Mouse (Mus musculus) lung, embryonic 14.5 days (tissue): ENCODE data around the gene Lhpp. TPM values are rescaled to one million over a fixed set of nuclear protein-coding genes. Genes with fewer than 3 reads are reported as not detected.
A peak's percentile ranks its signal among the peaks of the same experiment; 100 is the strongest.

Experiments used
- ATAC-seq: fragments of 200-750 bp; cut with Nextera tagmentation; 2 replicates; pipeline ENCODE4 v1.8.0; 2017; ENCODE audit warnings: mild to moderate bottlenecking, moderate TSS enrichment, moderate library complexity; ENCODE audit not compliant: insufficient read depth
- DNase-seq: peaks from one replicate; pipeline ENCODE4 v3.0.0-alpha.2; 2015
- H3K27ac ChIP-seq: fragments of 300-500 bp; sonication (generic); 2 replicates; pipeline ENCODE4 v1.5.1; 2014; ENCODE audit warnings: low read depth, mild to moderate bottlenecking, moderate library complexity
- H3K27me3 ChIP-seq: fragments of 300-500 bp; sonication (generic); 2 replicates; pipeline ENCODE4 v1.6.1; 2014; ENCODE audit warnings: low read length, control low read depth; ENCODE audit not compliant: insufficient read depth
- H3K36me3 ChIP-seq: fragments of 300-500 bp; sonication (generic); 2 replicates; pipeline ENCODE4 v1.6.1; 2014; ENCODE audit warnings: control low read depth; ENCODE audit not compliant: insufficient read depth
- H3K4me1 ChIP-seq: fragments of 300-500 bp; sonication (generic); 2 replicates; pipeline ENCODE4 v1.6.1; 2014; ENCODE audit warnings: antibody characterized with exemption, control low read depth; ENCODE audit not compliant: insufficient read depth
- H3K4me2 ChIP-seq: fragments of 300-500 bp; sonication (generic); 2 replicates; pipeline ENCODE4 v1.6.1; 2014; ENCODE audit warnings: mild to moderate bottlenecking
- H3K4me3 ChIP-seq: fragments of 300-500 bp; sonication (generic); 2 replicates; pipeline ENCODE4 v1.5.1; 2014; ENCODE audit warnings: low read depth, low read length
- H3K9ac ChIP-seq: fragments of 300-500 bp; sonication (generic); 2 replicates; pipeline ENCODE4 v1.6.1; 2014
- H3K9me3 ChIP-seq: fragments of 300-500 bp; sonication (generic); 2 replicates; pipeline ENCODE4 v1.6.1; 2016; ENCODE audit warnings: low read depth, low read length, control low read depth
- CTCF ChIP-seq: IDR thresholded peaks from 2 replicates; pipeline ENCODE4 v1.5.1; 2016; ENCODE audit warnings: antibody characterized with exemption, low read depth
- WGBS: fragments of 180-500 bp; shearing (Covaris S2); extraction: QIAGEN DNeasy Blood & Tissue Kit; methylation state at CpG from one replicate; pipeline ENCODE4 v1.1.7; 2014; 5-methylcytosine and 5-hydroxymethylcytosine counted together
- polyA plus RNA-seq: library from polyadenylated mRNA; unstranded; fragments of >200 nt; fragmentation: Nextera tagmentation; extraction: Ambion mirVana; gene quantifications from 2 replicates; pipeline ENCODE4 v1.2.1, GENCODE M21; 2014

The Lhpp gene
- polyA plus RNA-seq, 1 experiment from 2014 or later, result 22.8 TPM

DNA sequence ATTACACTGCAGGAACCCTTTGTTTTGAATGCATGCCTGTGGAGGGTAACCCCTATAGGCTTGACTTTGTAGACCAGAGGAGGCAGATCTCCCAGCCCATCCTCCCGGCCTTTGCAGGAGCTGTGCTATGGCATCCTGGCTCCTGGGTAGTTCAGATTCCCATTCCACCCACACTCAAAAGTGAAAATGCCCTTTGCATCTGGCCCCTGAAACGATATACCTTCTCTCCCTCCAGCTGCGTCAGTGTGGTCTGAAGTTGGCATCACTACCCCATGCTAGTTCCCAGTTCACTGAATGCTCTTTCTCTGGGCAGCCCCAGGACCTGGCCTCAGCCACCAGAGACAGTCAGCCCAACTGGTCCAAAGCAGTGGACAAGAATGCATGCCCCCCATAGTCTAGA lies 91.6 kb downstream of the Lhpp start:
- no peaks in the 10 kb centered on the region for H3K36me3 ChIP-seq
- no peaks in the 10 kb centered on the region for H3K4me1 ChIP-seq
- DNase-seq (no peak), ATAC-seq (no peak)
- no peaks in the 10 kb centered on the region for H3K27me3 ChIP-seq
- no peak for TF ChIP-seq CTCF
- no peaks in the 10 kb centered on the region for H3K9me3 ChIP-seq
- H3K4me3 ChIP-seq, result no peak overlapping the region
- no peak overlapping the region for H3K27ac ChIP-seq
- 86% methylated on average over 3 of the region's 3 CpGs for WGBS
- H3K9ac ChIP-seq, result no peak overlapping the region
- H3K4me2 ChIP-seq, result no peak overlapping the region

DNA sequence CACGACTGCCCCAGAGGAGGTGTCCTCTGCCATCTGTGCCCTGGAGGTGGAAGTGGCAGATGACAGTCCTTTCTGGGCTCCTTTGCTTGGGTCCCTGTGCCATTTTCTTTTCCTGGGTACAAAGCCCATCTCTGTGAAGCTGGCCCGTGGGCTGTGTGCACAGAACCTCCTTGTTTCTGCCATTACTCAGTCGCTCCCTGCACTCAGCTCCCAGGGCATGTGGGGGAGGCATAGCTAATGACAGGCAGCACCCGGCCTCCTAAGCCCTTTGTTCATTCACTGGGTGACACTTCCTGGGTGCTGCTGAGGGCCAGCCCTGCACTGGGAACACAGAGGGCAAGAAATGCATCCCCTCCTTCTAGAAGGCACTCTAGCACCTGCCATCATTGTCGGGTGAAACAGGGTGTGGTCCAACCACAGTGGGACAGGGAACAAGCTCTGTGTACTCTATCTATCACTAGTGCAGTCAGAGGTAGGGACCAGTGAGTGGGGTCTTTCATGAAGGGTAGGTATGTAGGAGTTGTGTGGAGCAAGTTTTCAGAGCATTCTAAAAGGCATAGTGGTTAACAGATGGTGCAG lies 92.1 kb downstream of the Lhpp start:
- no peaks in the 10 kb centered on the region for H3K9me3 ChIP-seq
- no peak overlapping the region for H3K27ac ChIP-seq
- DNase-seq, result no peak
- no peak for TF ChIP-seq CTCF
- H3K27me3 ChIP-seq, result no peaks in the 10 kb centered on the region
- no peak overlapping the region for H3K4me2 ChIP-seq
- H3K4me1 ChIP-seq, result no peaks in the 10 kb centered on the region
- ATAC-seq, result no peak
- 73% methylated on average over 5 of the region's 5 CpGs for WGBS
- no peak overlapping the region for H3K4me3 ChIP-seq
- no peaks in the 10 kb centered on the region for H3K36me3 ChIP-seq
- no peak overlapping the region for H3K9ac ChIP-seq

DNA sequence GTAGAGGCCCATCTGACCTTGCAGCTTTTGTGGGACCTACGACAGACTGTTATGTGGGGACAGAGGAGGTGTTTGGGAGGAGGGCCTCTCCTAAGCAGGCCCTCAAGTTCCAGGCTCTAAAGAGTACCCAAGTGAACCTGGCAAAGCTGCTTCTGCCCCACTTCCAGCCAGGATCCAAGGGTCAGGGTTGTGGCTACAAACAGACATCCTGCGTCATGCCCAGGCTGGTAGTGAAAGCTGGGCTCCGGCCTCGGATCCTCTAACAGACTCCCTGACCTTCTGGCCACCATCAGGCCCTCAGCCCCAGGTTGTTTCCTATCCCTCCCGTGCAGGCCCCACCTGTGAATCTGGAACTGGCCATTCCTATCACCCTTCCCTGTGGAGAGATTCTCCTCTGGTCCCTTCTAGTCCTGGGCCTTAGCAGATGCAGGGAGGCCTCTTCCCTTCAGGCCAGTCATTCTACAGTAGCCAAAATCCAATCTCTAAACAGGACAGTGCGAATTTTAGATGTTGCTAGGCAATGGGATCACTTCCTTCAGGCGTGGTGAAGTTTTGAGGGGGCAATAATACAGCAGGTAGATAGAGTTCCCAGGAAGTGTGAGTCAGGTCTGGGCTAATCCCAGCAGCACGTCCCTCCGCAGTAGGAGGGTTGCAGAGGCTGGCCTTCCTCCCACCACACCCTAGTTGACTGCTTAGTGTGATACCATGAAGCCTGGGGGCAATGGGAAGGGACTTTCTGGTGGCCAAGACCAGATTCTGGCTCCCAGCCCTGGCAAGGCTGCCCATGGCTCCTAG lies 93.3 kb downstream of the Lhpp start:
- no peak overlapping the region for H3K4me2 ChIP-seq
- H3K36me3 ChIP-seq, result no peaks in the 10 kb centered on the region
- no peak for TF ChIP-seq CTCF
- H3K27ac ChIP-seq, result no peak overlapping the region
- no peaks in the 10 kb centered on the region for H3K9me3 ChIP-seq
- no peak for DNase-seq
- WGBS, result 81% methylated on average over 9 of the region's 9 CpGs
- no peaks in the 10 kb centered on the region for H3K4me1 ChIP-seq
- H3K27me3 ChIP-seq, result no peaks in the 10 kb centered on the region
- H3K9ac ChIP-seq, result no peak overlapping the region
- ATAC-seq, result no peak
- H3K4me3 ChIP-seq, result no peak overlapping the region

DNA sequence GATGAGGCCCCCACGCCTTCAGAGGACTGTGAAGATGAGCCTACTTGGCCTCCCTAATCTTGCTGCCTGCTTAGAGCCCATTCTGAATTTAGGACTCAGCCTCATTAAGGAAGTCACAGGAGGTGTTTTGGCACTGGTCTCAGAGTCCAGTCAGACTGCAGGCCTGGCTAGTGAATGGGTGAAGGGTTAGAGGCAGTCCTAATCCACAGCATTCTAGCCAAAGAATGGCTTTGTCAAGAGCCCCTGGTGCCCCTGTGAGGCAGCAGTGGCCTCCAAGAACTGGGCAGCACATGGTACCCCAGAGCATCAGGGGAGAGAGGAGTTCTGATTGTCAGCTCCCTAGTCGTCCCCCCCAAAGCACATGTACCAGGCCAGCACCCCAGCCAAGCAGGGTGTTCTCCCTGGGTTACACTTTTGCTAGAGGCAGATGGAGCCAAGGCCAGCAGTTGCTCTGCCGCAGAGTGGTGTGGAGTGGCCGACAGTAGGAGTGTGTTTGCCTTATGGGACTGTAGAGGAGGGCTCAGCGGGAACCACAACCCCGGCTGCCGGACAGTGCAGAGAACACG lies 94.0 kb downstream of the Lhpp start:
- ATAC-seq (no peak), DNase-seq (no peak)
- H3K4me2 ChIP-seq, result no peak overlapping the region
- no peak overlapping the region for H3K4me3 ChIP-seq
- H3K27ac ChIP-seq, result no peak overlapping the region
- H3K27me3 ChIP-seq, result no peaks in the 10 kb centered on the region
- 79% methylated on average over 8 of the region's 8 CpGs for WGBS
- H3K9me3 ChIP-seq, result no peaks in the 10 kb centered on the region
- H3K4me1 ChIP-seq, result no peaks in the 10 kb centered on the region
- no peak overlapping the region for H3K9ac ChIP-seq
- H3K36me3 ChIP-seq, result no peaks in the 10 kb centered on the region
- no peak for TF ChIP-seq CTCF

GRCm38 (mm10) chr7:132705130-132705529 lies 94.7 kb downstream of the Lhpp start:
- H3K4me2 ChIP-seq, result no peak overlapping the region
- DNase-seq, result no peak
- H3K27ac ChIP-seq, result no peak overlapping the region
- ATAC-seq, result no peak
- TF ChIP-seq CTCF, result peak; percentile 44
- no peaks in the 10 kb centered on the region for H3K4me1 ChIP-seq
- no peaks in the 10 kb centered on the region for H3K9me3 ChIP-seq
- 87% methylated on average over 7 of the region's 7 CpGs for whole genome bisulfite sequencing
- no peaks in the 10 kb centered on the region for H3K27me3 ChIP-seq
- no peaks in the 10 kb centered on the region for H3K36me3 ChIP-seq
- no peak overlapping the region for H3K4me3 ChIP-seq
- no peak overlapping the region for H3K9ac ChIP-seq

DNA sequence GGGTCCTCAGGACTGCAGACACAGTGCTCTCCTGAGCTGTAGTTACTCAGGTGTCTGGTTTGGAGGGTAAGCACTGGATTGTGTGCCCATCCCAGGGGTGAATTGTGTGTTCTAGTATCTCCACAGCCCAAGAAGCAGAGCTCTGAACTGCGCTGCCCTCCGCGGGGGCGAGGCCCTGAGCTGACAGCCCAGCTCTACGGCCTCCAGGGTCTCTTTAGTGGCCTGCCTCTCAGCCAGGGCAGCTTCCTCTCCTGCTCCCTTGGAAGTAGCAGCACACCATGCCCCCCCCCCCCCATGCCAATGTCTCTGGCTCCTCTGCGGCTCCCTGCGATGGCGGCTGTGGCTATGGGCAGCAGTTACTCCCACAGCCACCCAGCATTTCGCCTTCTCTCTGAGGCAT lies 101.1 kb downstream of the Lhpp start:
- H3K27me3 ChIP-seq, result no peaks in the 10 kb centered on the region
- WGBS, result 59% methylated on average over 9 of the region's 9 CpGs
- peak overlapping the region; percentile 30 for H3K4me2 ChIP-seq
- no peak overlapping the region for H3K4me3 ChIP-seq
- peak; percentile 32; the same call in 1 of the 2 replicates for ATAC-seq
- H3K9ac ChIP-seq, result 0 out of 2 replicates have a peak overlapping the region, but pooled peaks have one; percentile 26
- H3K9me3 ChIP-seq, result no peaks in the 10 kb centered on the region
- H3K36me3 ChIP-seq, result peaks cover 6% of the 10 kb centered on the region
- H3K27ac ChIP-seq, result peak overlapping the region; percentile 69; the same call in 1 of the 2 replicates
- H3K4me1 ChIP-seq, result peaks cover 24% of the 10 kb centered on the region
- no peak for TF ChIP-seq CTCF
- no peak for DNase-seq

DNA sequence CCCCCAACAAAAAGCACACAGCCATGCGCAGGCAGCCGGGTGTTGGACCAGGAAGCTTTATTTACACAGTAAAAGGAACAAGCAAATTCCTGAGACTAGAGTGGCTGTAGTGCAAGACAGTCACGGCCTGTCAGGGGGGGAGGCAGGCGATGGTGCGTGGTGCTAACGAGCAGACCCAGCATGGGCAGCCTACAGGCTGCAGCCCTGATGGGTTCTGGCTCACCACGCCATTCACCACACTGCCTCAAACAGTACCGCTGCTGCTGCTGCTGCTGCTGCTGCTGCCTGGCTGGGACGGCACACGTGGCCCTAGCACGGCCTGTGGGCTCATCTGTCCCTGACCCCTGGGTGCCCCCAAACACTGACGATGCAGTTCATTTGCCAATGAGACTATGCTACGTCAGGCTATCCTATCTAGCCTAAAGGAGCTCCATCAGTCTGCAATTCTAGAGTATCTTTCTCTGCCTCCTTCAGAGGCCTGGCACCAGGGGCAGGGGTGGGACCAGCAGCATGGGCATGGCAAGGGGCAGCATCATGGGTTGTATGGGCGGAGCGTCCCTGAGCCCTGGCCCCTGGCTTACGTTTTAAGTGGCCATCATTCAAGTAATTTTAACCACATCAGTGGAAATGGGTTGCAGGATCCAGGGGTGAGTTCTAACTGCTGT lies 101.7 kb downstream of the Lhpp start:
- H3K4me3 ChIP-seq, result no peak overlapping the region
- H3K9me3 ChIP-seq, result no peaks in the 10 kb centered on the region
- 23% methylated on average over 16 of the region's 16 CpGs for WGBS
- H3K36me3 ChIP-seq, result peaks cover 6% of the 10 kb centered on the region
- H3K4me1 ChIP-seq, result peaks cover 24% of the 10 kb centered on the region
- ATAC-seq (peak; percentile 80), DNase-seq (peak; percentile 75)
- no peak for TF ChIP-seq CTCF
- H3K9ac ChIP-seq, result 0 out of 2 replicates have a peak overlapping the region, but pooled peaks have one; percentile 26
- H3K4me2 ChIP-seq, result peak overlapping the region; percentile 30
- H3K27me3 ChIP-seq, result no peaks in the 10 kb centered on the region
- peak overlapping the region; percentile 69; the same call in 1 of the 2 replicates for H3K27ac ChIP-seq
